Mouse (Mus musculus) heart, adult 2 months (tissue): ENCODE results near the gene Zbtb22.
"Not testable (repeated sequence)": the region's sequence is repeated elsewhere in the genome, so short reads cannot be mapped to it uniquely, and the experiment has no call there.

ENCODE experiments used
- CTCF ChIP-seq: fragments of 200-600 bp; IDR thresholded peaks from 2 replicates; pipeline ENCODE4 v1.8.1; 2022; ENCODE audit warnings: antibody characterized with exemption, mild to moderate bottlenecking, moderate library complexity
- EP300 ChIP-seq: fragments of 200-500 bp; IDR thresholded peaks from 2 replicates; pipeline ENCODE4 v1.6.1; 2011; ENCODE audit warnings: low read depth, low read length, control low read depth; ENCODE audit not compliant: insufficient read depth
- POLR2A ChIP-seq: fragments of 200-500 bp; IDR thresholded peaks from 2 replicates; pipeline ENCODE4 v1.6.1; 2011; ENCODE audit warnings: mild to moderate bottlenecking, low read depth, low read length, control low read depth; ENCODE audit not compliant: insufficient read depth

DNA sequence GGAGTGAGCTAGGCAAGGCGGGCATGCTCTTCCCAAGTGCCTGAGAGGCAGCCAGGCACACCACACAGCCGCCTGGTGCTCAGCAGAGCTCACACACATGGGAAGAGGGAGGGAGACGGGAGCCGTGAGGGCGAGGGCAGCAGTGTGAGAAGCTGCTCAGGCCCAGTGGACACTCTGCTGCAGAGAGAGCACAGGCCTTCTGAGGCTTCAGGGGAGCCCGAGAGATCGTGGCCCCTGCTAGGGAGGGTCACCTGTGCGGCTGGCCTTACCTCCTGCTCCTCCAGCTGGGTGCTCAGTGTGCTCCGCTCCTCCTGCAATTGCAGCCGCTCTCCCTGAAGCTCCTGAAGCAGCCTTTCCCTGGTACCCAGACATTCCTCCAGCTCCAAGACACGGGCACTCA lies 31.4 kb upstream of the Zbtb22 start:
- TF ChIP-seq CTCF, POLR2A, EP300: not testable (repeated sequence)
